Mouse (Mus musculus) G1E (cell line): ENCODE results near the gene Spns2. TPM values are rescaled to one million over a fixed set of nuclear protein-coding genes. Genes with fewer than 3 reads are reported as not detected.

Source experiments
- ATAC-seq: 2 replicates; pipeline ENCODE4 v1.8.0; 2016; ENCODE audit warnings: mild to moderate bottlenecking; ENCODE audit not compliant: insufficient number of reproducible peaks, poor library complexity, low FRiP score, severe bottlenecking; ENCODE audit errors: extremely low read depth
- DNase-seq: peaks from one replicate; pipeline ENCODE4 v3.0.0; 2012; ENCODE audit warnings: low spot score
- H3K27me3 ChIP-seq: 2 replicates; pipeline ENCODE4 v1.6.1; 2012; ENCODE audit warnings: mild to moderate bottlenecking, low read length, inconsistent platforms; ENCODE audit not compliant: insufficient read depth
- H3K36me3 ChIP-seq: replicated peaks from 2 replicates; pipeline ENCODE3; 2012; ENCODE audit warnings: mild to moderate bottlenecking, inconsistent platforms
- H3K4me1 ChIP-seq: 2 replicates; pipeline ENCODE4 v1.6.1; 2012; ENCODE audit warnings: low read depth, low read length, inconsistent platforms, mixed read lengths; ENCODE audit not compliant: insufficient read depth
- H3K4me3 ChIP-seq: 2 replicates; pipeline ENCODE4 v1.5.1; 2012; ENCODE audit warnings: low read depth, mild to moderate bottlenecking, inconsistent platforms, low read length, moderate library complexity, mixed read lengths
- H3K9me3 ChIP-seq: replicated peaks from 2 replicates; pipeline ENCODE4 v1.6.1; 2012; ENCODE audit warnings: inconsistent platforms
- CTCF ChIP-seq: IDR thresholded peaks from 2 replicates; pipeline ENCODE4 v1.5.1; 2012; ENCODE audit warnings: low read depth, low read length, inconsistent platforms, mixed read lengths
- GATA1 ChIP-seq: IDR thresholded peaks from 2 replicates; pipeline ENCODE4 v1.6.1; 2012; ENCODE audit warnings: borderline replicate concordance, low read length, inconsistent platforms, mixed read lengths
- GATA2 ChIP-seq: IDR thresholded peaks from 2 replicates; pipeline ENCODE4 v1.6.1; 2012; ENCODE audit warnings: low read depth, low read length, inconsistent platforms, borderline replicate concordance
- POLR2AphosphoS5 ChIP-seq: IDR thresholded peaks from 2 replicates; pipeline ENCODE4 v1.6.1; 2012; ENCODE audit warnings: low read depth, low read length, inconsistent platforms; ENCODE audit not compliant: insufficient replicate concordance
- TAL1 ChIP-seq: conservative IDR thresholded peaks from 2 replicates; pipeline ENCODE4 v1.6.1; 2012; ENCODE audit warnings: low read depth, low read length, inconsistent platforms, mixed read lengths
- polyA plus RNA-seq: library from polyadenylated mRNA; stranded (reverse); fragments of >175 nt; gene quantifications from 2 replicates; pipeline ENCODE4 v1.2.3, GENCODE M21; 2012
- total RNA-seq, 2 experiments: library from RNA; stranded (forward) in 1 of 2; stranded (reverse) in 1 of 2; fragments of 200-1000 nt in 1 of 2; fragments of >200 nt in 1 of 2; fragmentation: Nextera tagmentation in 1 of 2; gene quantifications; 2 replicates each; pipeline ENCODE4 v1.2.3; 2014 to 2017

The Spns2 gene
- total and polyA plus RNA-seq, 3 experiments, result 29.3 to 129 (median 113) TPM

DNA sequence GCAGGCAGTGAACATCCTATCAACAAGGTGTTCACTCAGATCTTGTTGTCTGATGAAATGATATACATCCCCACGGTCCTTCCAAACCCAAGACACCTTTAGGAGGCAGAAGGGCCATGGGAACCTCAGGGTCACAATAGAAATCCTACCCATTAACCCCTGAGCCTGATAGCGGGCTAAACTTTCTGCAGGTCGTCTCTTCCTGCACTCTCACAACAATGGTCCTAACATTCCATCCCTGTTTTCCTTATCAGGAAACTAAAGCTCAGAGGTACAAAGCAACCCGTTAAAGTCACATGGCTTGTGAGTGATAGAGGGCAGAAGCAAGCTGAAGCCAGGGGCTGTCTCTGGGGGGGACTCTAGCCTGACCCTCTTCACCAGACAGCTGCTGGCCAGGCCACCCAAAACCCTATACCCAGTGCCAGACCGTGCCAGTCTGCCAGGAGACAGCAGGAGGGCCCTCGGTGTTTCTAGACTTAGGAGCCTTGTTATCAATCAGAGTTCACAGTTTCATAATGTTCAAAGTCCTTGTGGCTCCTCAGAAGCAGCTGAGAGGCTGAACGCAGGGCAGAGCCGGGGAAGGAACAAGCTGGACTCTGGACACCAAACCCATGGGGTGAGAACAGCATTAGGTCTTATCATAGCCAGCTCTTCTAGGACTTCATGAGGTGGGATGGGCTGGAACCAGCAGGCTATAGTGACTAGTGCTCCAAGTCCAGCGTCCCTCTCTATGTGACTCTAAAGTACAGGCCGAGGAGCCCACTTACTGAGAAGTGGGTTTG lies 14.5 kb upstream of the Spns2 start:
- ATAC-seq, result no peak
- Histone ChIP-seq H3K9me3 (no peaks in the 10 kb centered on the region), H3K36me3 (no peaks in the 10 kb centered on the region), H3K27me3 (peaks cover 91% of the 10 kb centered on the region), H3K4me3 (no peak overlapping the region), H3K4me1 (no peaks in the 10 kb centered on the region)
- TF ChIP-seq POLR2AphosphoS5 (no peak), TAL1 (no peak), CTCF (no peak), GATA2 (no peak), GATA1 (no peak)
- no peak for DNase-seq

DNA sequence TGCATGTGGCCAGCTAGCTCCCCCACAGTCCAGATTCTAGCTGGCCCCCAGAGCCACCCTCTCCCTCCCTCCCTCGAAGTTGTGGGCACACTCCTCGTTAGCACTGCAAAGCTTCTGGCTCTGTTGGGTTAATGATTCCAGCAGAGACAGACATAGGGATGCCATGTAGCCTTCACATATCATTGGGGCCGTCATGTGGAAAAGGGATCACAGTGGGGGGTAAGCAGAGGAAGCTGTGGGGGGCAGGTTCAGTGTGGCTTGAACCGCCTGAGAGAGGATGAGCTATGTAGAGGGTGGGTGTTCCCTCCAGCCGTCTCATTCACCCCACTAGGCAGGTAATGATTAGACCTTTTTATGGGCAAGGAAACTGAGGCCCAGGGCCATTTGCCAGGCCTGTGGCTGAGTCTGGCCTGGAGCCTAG lies 13.8 kb upstream of the Spns2 start:
- no peak for TF ChIP-seq CTCF
- no peak for TF ChIP-seq GATA1
- no peak for TF ChIP-seq POLR2AphosphoS5
- no peak for TF ChIP-seq TAL1
- TF ChIP-seq GATA2, result no peak
- Histone ChIP-seq H3K36me3 (no peaks in the 10 kb centered on the region), H3K9me3 (no peaks in the 10 kb centered on the region), H3K4me1 (no peaks in the 10 kb centered on the region), H3K27me3 (peaks cover 91% of the 10 kb centered on the region), H3K4me3 (no peak overlapping the region)
- DNase-seq (no peak), ATAC-seq (no peak)

DNA sequence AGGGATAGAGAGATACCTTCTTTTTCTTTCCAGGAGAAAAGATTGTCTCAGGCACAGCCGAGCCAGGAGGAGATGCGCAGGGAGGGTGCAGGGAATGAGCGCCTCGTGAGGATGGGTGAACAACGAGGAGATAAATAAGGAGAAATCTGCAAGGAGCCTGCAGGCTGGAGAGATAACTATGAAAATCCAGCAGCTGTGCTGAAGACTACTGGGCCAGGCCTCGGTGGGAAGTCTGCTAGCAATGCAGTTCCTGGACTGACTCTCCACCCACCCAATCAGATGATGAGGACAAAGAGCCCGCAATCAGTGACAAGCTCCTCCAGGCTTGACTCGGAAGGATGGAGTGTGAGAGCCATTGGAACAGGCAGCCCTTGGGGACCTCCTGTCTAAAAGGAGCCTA lies 12.5 kb upstream of the Spns2 start:
- no peak for ATAC-seq
- no peaks in the 10 kb centered on the region for H3K4me1 ChIP-seq

DNA sequence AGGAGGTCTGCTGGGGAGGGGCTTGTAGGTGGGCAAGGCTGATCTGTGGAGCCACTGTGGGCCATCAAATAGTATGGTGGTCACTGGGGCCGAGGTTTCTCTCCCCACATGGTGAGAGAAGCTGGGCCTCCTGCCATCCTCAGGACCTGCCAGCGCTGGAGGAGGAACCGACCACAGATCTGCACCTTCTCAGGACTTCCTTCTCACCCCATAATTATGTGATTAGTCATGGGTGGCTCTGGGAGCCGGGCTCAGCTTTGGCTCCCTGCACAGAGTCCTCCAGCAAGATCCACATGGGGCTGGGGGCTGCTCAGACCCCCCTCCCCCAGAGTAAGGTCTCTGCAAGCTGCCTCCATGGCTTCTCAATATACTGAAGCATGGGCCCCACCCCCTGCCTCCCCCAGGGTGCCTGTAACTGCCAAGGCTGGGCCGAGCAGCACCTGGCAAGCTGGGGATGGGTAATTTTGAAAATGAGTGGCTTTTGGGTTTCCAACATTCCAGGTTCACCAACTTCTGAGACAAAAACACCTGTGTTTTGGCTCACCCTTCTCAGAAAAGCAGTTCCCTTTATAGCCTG lies 11.8 kb upstream of the Spns2 start:
- ATAC-seq, result no peak
- no peaks in the 10 kb centered on the region for H3K36me3 ChIP-seq
- peaks cover 96% of the 10 kb centered on the region for H3K27me3 ChIP-seq
- no peak for DNase-seq
- H3K4me1 ChIP-seq, result no peaks in the 10 kb centered on the region
- no peak for TF ChIP-seq TAL1
- no peak for TF ChIP-seq CTCF
- no peak for TF ChIP-seq GATA1
- TF ChIP-seq POLR2AphosphoS5, result no peak
- no peak for TF ChIP-seq GATA2
- H3K9me3 ChIP-seq, result no peaks in the 10 kb centered on the region
- H3K4me3 ChIP-seq, result no peak overlapping the region

More for the DNA sequence above, 12.5 kb upstream of the Spns2 start:
- peaks cover 94% of the 10 kb centered on the region for H3K27me3 ChIP-seq
- no peak for DNase-seq
- H3K36me3 ChIP-seq, result no peaks in the 10 kb centered on the region
- H3K9me3 ChIP-seq, result no peaks in the 10 kb centered on the region
- H3K4me3 ChIP-seq, result no peak overlapping the region
- no peak for TF ChIP-seq GATA2
- TF ChIP-seq CTCF, result no peak
- no peak for TF ChIP-seq TAL1
- no peak for TF ChIP-seq GATA1
- no peak for TF ChIP-seq POLR2AphosphoS5

DNA sequence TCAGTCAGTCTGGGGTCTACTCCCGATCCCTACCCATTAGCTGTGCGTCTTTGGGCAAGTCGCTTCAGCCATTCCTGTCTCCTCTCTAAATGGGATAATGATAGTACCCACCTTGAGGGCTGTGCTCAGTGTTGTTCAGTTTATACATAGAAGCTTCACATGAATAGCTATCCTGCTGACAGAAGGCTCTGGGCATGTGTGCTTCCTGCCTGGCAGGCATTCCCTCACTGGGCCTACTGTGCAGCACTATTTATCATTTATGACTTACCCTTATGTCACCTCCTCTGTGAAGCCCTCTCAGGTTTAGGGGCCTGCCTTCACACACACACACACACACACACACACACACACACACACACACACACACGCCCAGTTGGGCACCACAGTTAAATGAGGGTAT lies 10.4 kb upstream of the Spns2 start:
- no peak for DNase-seq
- H3K9me3 ChIP-seq, result no peaks in the 10 kb centered on the region
- TF ChIP-seq CTCF (no peak), GATA2 (no peak), POLR2AphosphoS5 (no peak), GATA1 (no peak), TAL1 (no peak)
- no peaks in the 10 kb centered on the region for H3K4me1 ChIP-seq
- no peak overlapping the region for H3K4me3 ChIP-seq
- peaks cover 92% of the 10 kb centered on the region for H3K27me3 ChIP-seq
- no peaks in the 10 kb centered on the region for H3K36me3 ChIP-seq
- ATAC-seq, result no peak

DNA sequence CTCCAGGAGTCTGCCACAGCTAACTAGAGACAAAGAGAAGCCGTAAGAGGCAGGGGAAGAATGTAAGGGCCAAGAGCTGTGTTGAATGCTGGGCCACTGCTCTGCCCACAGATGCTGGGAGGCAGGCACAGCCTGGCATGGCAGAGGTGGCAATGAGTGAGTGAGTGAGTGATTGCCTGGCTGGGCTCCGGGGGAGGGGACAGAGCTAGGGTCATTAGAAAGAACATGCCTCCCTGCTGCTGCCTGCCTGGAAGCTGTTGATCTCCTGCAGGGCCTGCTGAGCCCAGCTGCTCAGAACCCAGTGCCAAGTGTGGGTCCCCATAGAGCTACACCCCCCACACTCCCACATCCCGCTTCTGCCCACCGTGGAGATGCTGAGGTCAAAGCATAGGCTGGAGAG lies 7.7 kb upstream of the Spns2 start:
- H3K4me1 ChIP-seq, result no peaks in the 10 kb centered on the region
- no peak for ATAC-seq
- H3K27me3 ChIP-seq, result peaks cover 64% of the 10 kb centered on the region
- H3K36me3 ChIP-seq, result no peaks in the 10 kb centered on the region
- no peak overlapping the region for H3K4me3 ChIP-seq
- TF ChIP-seq TAL1 (no peak), POLR2AphosphoS5 (no peak), GATA1 (no peak), GATA2 (no peak), CTCF (no peak)
- DNase-seq, result no peak
- no peaks in the 10 kb centered on the region for H3K9me3 ChIP-seq

DNA sequence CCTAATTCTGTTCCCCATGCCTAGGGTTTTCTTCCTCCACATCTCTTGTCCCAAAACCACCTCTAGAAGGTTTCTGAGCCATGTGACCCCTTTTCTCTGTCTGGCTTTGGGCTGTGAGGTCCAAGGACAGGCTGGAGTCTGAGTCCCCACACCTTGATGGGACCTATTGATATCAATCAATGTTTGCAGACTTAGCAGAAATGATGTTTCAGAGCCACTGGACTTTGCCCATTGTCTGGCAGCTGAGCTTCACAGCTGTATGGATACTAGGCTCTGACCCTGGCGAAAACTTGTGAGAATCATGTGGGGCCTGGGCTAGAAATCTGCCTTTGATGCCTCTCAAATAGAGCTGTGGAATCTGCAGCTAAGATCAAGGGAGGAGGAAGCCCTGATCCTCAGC lies 7.1 kb upstream of the Spns2 start:
- DNase-seq, result no peak
- no peak overlapping the region for H3K4me3 ChIP-seq
- TF ChIP-seq GATA1 (no peak), CTCF (no peak), POLR2AphosphoS5 (no peak), GATA2 (no peak), TAL1 (no peak)
- H3K27me3 ChIP-seq, result peaks cover 59% of the 10 kb centered on the region
- ATAC-seq, result no peak
- H3K9me3 ChIP-seq, result no peaks in the 10 kb centered on the region
- no peaks in the 10 kb centered on the region for H3K36me3 ChIP-seq
- peaks cover 5% of the 10 kb centered on the region; the same call in 1 of the 2 replicates for H3K4me1 ChIP-seq
